ENCODE assay signal across 14 mouse cellular contexts in genomic region chr6:101384476-101384875, GRCm38 (mm10). TPM values are rescaled to one million over a fixed set of nuclear protein-coding genes. Genes with fewer than 3 reads are reported as not detected.
"Had no signal": no experiment of that assay in that cellular context is flagged by ENCODE, and none has a peak within 500 bp of the region (broad histone marks: within the 10 kb centered on the region; RNA-seq: fewer than 3 reads in every experiment).

No protein-coding gene starts in this region.

- H3K27me3 ChIP-seq: limb, embryonic 15.5 days; stomach, embryonic 15.5 days had no signal

- H3K4me2 ChIP-seq: limb, embryonic 15.5 days; liver, embryonic 12.5 days; lung, embryonic 14.5 days; stomach, embryonic 15.5 days had no signal

- H3K4me1 ChIP-seq: liver, embryonic 12.5 days; stomach, embryonic 15.5 days had no signal

- H3K9ac ChIP-seq: limb, embryonic 15.5 days; liver, embryonic 12.5 days; lung, embryonic 14.5 days; stomach, embryonic 15.5 days had no signal

- H3K27ac ChIP-seq: limb, embryonic 15.5 days; liver, embryonic 12.5 days; midbrain, embryonic 10.5 days; stomach, embryonic 15.5 days had no signal

- H3K9me3 ChIP-seq: limb, embryonic 15.5 days; liver, embryonic 12.5 days; stomach, embryonic 15.5 days had no signal

- ATAC-seq: liver, embryonic 12.5 days; midbrain, embryonic 16.5 days had no signal

- H3K36me3 ChIP-seq: limb, embryonic 15.5 days; liver, embryonic 12.5 days; midbrain, embryonic 10.5 days; stomach, embryonic 15.5 days had no signal

- DNase-seq: kidney, postnatal 10 days; lung, embryonic 14.5 days; lung, postnatal 10 days; lung, postnatal 4 days; right cerebral cortex, postnatal 14 days; thymus, adult 2 months; thymus, postnatal 25 days had no signal

- H3K4me3 ChIP-seq: limb, embryonic 15.5 days; liver, embryonic 12.5 days; midbrain, embryonic 10.5 days; stomach, embryonic 15.5 days had no signal

RNA-seq across cellular contexts. Expression of gene Pdzrn3, which starts 6.8 kb away (rescaled TPM):
- total RNA-seq: megakaryocyte, adult 5-6 weeks; neutrophil, adult 5-6 weeks had no signal
